Mouse (Mus musculus) intestine, embryonic 14.5 days (tissue): ENCODE data around the gene Glp1r. TPM values are rescaled to one million over a fixed set of nuclear protein-coding genes. Genes with fewer than 3 reads are reported as not detected.

Experiments
- microRNA-seq: library from miRNA; unstranded; fragments of <30 nt; microRNA quantifications from one replicate; pipeline ENCODE4, GENCODE M21; 2016
- polyA plus RNA-seq: library from polyadenylated mRNA; unstranded; fragments of >200 nt; fragmentation: Nextera tagmentation; extraction: Ambion mirVana; gene quantifications from 2 replicates; pipeline ENCODE4 v1.2.1, GENCODE M21; 2014

Gene Glp1r
- polyA plus RNA-seq, 1 experiment from 2014 or later = 0.37 TPM

Small RNA genes lying within 50 kb of the gene (microRNA-seq; reads per million reads assigned to microRNA genes)
- gene Gm24026 = not detected

Other genes with a start within 250 kb of the Glp1r start
- not detected in 2 replicates for gene Umodl1, start 52.8 kb downstream of the Glp1r start, polyA plus RNA-seq
- gene Abcg1, start 155.9 kb downstream of the Glp1r start, polyA plus RNA-seq = 5.0 and 5.1 TPM in 2 replicates
- 315 and 426 TPM in 2 replicates for gene Tff3, start 227.8 kb downstream of the Glp1r start, polyA plus RNA-seq
- gene Tff2, start 242.5 kb downstream of the Glp1r start, polyA plus RNA-seq = 2.0 TPM in 2 replicates